Mouse (Mus musculus) erythroblast, embryonic 14.5 days (primary cell): ENCODE results near the gene Thsd7b.

Experiments
- GATA1 ChIP-seq: IDR thresholded peaks from 2 replicates; pipeline ENCODE4 v1.6.1; 2012; ENCODE audit warnings: low read length, inconsistent platforms, mixed read lengths
- TAL1 ChIP-seq: IDR thresholded peaks from 3 replicates; pipeline ENCODE4 v1.6.1; 2012; ENCODE audit warnings: low read length, inconsistent platforms, mixed read lengths

DNA sequence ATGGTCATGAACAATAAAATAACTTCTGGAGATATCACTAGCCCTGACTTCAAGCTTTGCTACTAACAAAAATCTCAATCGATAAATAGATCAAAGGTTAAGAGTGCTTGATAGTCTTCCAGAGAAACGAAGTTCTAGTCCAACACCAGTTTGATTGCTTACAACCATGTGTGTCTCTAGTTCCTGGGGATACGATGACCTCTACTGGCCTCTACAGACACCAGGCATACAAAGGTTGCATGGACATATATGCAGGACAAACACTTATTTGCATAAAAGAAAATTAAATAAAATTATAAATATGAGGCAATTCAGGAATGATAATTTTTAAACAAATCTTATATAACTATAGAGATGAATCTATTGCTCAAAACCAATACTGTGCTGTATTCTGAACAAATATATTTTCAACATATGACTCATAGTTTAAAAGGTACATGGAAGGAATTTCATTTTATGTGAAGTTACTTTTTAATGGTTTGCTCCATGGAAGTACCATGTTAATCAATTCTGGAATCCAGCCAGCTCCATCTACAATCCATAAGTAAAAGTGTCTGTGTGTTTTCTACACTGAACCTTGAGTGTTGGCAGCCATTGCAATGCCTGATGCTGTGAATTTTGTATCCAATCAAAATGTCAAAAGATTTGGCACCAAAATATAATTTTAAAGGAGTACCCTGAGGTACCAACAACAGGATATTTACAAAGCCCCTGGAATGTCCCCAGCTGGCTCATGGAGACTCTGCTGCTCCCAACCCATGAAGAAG is 793.3 kb downstream of the Thsd7b start:
- TF ChIP-seq TAL1 = no peak
- TF ChIP-seq GATA1 = no peak
